Mouse (Mus musculus): ENCODE measurements around the gene Kcnh2.
"Not testable (repeated sequence)": the region's sequence is repeated elsewhere in the genome, so short reads cannot be mapped to it uniquely, and the experiment has no call there.

Gene Kcnh2

GRCm38 (mm10) chr5:24351278-24351677 is at the start of gene Kcnh2:
Gene Kcnh2 (minus strand): TSS chr5:24351604.
- no peak for DNase-seq (ENCODE audit: low spot score in 2 of 2)

GRCm38 (mm10) chr5:24400362-24400761 is 49.0 kb upstream of the Kcnh2 start:
- no peak for DNase-seq (ENCODE audit: low spot score in 2 of 2)

- DNase-seq (ENCODE audit: low spot score in 2 of 2): no peak
These were observed 48.3 kb upstream of the Kcnh2 start for GRCm38 (mm10) chr5:24399686-24400085.

- not testable (repeated sequence) for DNase-seq (ENCODE audit: low spot score in 2 of 2)
These were observed 44.9 kb upstream of the Kcnh2 start for GRCm38 (mm10) chr5:24396254-24396653.

- DNase-seq (ENCODE audit: low spot score in 2 of 2): peak; percentile 97 to 98
These were observed 42.9 kb upstream of the Kcnh2 start for GRCm38 (mm10) chr5:24394165-24394894.

GRCm38 (mm10) chr5:24393392-24393997 is 42.1 kb upstream of the Kcnh2 start, which contains the start of gene Abcb8:
Gene Abcb8 (plus strand): TSS chr5:24393663.
- DNase-seq (ENCODE audit: low spot score in 2 of 2): peak; percentile 90 to 93

GRCm38 (mm10) chr5:24392724-24393123 is 41.3 kb upstream of the Kcnh2 start:
- DNase-seq (ENCODE audit: low spot score in 2 of 2): no peak

- DNase-seq (ENCODE audit: low spot score in 2 of 2): no peak
These were observed 40.5 kb upstream of the Kcnh2 start, which contains the start of gene Atg9b for GRCm38 (mm10) chr5:24391864-24392263. Gene Atg9b (minus strand): TSS chr5:24392143.

GRCm38 (mm10) chr5:24389658-24390020 is 38.2 kb upstream of the Kcnh2 start:
- DNase-seq (ENCODE audit: low spot score in 2 of 2): no peak

GRCm38 (mm10) chr5:24389011-24389657 is 37.7 kb upstream of the Kcnh2 start:
- no peak for DNase-seq (ENCODE audit: low spot score in 2 of 2)

GRCm38 (mm10) chr5:24388246-24388915 is 37.0 kb upstream of the Kcnh2 start:
- DNase-seq (ENCODE audit: low spot score in 2 of 2): no peak

- DNase-seq (ENCODE audit: low spot score in 2 of 2): peak; percentile 63 to 72
These were observed 36.1 kb upstream of the Kcnh2 start for GRCm38 (mm10) chr5:24387264-24388241.

GRCm38 (mm10) chr5:24385887-24386550 is 34.6 kb upstream of the Kcnh2 start:
- no peak for DNase-seq (ENCODE audit: low spot score in 2 of 2)

- DNase-seq (ENCODE audit: low spot score in 2 of 2): no peak
These were observed 34.0 kb upstream of the Kcnh2 start for GRCm38 (mm10) chr5:24385374-24385773.

GRCm38 (mm10) chr5:24384407-24384806 is 33.0 kb upstream of the Kcnh2 start:
- DNase-seq (ENCODE audit: low spot score in 2 of 2): peak; percentile 48 to 54

GRCm38 (mm10) chr5:24383026-24383859 is 31.8 kb upstream of the Kcnh2 start:
- DNase-seq (ENCODE audit: low spot score in 2 of 2): peak; percentile 92 to 94

- DNase-seq (ENCODE audit: low spot score in 2 of 2): no peak
These were observed 30.6 kb upstream of the Kcnh2 start for GRCm38 (mm10) chr5:24381988-24382387.

GRCm38 (mm10) chr5:24381486-24381885 is 30.1 kb upstream of the Kcnh2 start:
- no peak for DNase-seq (ENCODE audit: low spot score in 2 of 2)

- no peak for DNase-seq (ENCODE audit: low spot score in 2 of 2)
These were observed 29.1 kb upstream of the Kcnh2 start for GRCm38 (mm10) chr5:24380499-24380898.

Measured in right cerebral cortex, adult 2 months (tissue).